Mouse (Mus musculus): ENCODE measurements at regions not wholly inside any gene's neighbourhood (a gene's known extent, or its start where the extent isn't known, plus 50 kb on each side); places are given as distances from the start of the nearest gene placed in this dataset.

DNA sequence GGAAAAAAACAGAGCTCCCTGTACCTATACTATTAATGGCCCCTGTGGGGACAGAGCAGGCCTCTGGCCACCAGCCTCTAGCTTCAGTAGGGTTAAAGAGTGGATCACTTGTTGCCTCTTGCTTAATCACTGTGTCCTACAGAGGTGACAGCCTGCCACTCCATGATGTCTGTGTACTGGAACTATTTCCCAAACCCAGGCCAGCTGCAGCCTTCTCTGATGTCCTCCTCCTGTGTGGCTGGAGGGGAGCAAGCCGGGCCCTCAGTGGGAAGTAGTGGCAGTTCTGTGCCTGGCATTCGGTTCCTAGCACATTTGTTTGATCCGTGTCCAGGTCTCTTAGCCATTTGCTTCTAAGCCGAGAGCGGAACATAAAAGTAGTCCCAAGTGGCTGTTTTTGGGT is 207.7 kb upstream of the Cadm1 start:
- intact Hi-C loops (cut with DNase I): no loop called here
- DNase-seq (ENCODE audit: low spot score): no peak

DNA sequence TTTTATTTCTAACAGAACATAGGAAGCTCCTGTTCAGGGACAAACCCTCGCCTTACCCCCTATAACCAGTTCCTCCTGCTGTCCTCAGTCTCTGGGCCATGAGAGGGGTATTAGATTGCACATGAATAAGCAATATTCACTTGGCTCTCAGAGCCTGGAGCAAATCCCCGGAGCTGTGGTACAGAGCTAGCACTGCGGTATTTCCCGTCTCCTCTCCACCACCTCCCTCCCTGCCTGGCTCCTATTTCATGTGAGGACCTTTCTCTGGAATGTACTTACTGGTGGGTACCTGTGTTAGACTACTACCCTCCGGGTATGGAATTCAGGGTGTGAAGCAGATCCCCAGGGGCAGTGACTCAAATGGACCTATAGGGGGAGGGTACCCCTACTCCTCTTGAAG is 206.9 kb upstream of the Cadm1 start:
- intact Hi-C loops (cut with DNase I): no loop called here
- DNase-seq (ENCODE audit: low spot score): no peak

DNA sequence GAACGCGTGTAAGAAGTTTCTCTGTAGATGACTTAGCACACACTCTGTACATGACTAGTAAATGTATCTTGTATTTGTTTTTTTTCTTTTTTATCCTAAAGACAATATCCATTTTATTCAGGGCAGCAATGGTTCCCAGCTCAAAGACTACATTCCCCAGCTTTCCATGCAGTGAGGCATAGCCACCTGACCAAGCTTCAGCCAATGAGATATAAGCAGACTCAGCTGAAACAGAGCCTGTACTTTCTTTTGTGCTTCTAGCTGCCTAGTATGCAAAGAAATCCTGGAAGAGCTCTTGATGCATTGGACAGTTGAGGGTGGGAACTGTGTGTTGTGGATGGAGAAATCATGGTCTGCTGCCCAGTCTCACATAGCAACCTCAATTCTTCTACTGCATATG is 202.4 kb upstream of the Cadm1 start:
- DNase-seq (ENCODE audit: low spot score): no peak
- intact Hi-C loops (cut with DNase I): no loop called here

DNA sequence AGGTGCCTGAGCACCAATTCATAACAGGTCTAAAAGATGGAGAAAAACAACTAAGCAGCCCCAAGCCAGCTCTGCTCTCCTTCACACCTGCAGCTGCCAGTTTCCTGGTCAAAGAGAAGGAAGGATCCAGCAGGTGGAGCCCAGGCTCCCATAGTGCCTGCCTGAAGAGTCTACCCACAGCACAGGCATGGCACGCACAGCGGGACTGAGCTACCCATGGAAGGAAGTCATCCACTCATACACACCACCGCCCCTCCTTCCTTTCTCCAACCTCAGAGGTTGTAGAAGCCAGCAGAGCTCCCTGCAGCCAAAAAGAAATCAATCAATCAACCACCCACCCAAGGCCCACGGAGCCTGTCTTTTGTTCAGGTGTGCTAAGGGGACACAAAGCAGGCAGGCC is 197.0 kb upstream of the Cadm1 start:
- DNase-seq (ENCODE audit: low spot score): no peak
- intact Hi-C loops (cut with DNase I): no loop called here

DNA sequence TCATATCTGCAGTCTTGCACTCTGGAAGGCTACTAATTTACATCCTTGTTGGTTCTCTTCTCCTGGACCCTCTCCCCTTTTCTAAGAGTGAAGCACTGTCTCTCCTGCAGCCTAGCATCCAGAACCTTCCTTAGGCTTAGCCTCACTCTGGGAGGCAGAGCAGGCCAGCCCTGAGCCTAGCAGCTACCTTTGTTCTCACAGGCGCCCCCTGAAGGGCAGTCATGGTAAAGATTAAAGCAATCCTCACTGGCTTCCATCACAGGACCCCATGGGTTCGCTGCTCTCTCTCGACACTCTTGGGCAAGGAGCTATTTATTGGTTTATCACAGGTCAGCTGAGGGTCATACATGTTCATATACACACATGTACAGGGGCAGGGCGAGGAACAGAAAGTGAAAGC is 191.8 kb upstream of the Cadm1 start:
- no peak for DNase-seq (ENCODE audit: low spot score)
- intact Hi-C loops (cut with DNase I): no loop called here

DNA sequence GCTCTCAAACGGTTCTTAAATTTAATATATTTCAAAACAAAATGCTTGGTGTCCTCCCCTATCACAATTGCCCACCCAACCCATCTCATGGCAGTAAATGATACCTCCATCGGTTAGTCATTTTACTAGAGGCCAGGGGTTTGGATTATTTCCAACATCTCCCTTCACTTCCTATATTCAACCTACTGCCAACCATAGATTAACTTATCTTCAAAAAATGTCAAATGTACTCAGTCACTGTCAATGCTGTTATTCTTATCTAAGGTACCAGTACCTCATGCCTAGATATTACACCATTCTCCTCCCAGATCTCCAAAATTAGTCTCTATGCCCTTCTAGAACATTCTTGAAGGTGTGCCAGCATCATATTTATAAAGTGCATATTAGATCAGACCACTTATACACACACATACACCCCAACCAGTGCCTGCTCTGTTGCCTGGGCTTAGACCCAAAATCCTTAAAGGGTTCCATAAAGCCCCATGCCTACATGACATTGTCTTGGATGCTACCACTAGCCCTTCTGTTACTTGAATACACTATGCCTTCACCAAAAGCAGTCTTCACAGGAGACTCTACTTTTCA is 183.4 kb upstream of the Cadm1 start:
- intact Hi-C loops (cut with DNase I): no loop called here
- no peak for DNase-seq (ENCODE audit: low spot score)

DNA sequence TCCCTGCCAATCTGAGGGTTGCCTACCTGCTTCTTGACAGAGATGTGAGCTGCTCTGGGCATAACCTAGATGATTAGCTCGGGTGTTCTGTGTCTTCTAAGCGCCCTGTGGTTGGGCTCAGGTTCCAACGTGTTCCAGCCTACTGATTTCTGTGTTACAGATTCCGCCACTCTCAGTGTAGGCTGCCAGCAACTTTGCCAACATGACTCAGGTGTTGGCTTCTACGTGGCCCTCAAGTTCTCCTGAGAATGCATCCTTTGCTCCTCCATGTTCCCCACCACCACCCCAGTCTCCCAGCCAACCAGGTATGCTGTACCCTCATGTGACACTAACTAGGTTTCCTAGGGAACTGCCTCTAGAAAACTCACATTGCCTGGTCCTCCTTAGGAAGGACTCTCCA is 179.7 kb upstream of the Cadm1 start:
- DNase-seq (ENCODE audit: low spot score): no peak
- intact Hi-C loops (cut with DNase I): no loop called here

DNA sequence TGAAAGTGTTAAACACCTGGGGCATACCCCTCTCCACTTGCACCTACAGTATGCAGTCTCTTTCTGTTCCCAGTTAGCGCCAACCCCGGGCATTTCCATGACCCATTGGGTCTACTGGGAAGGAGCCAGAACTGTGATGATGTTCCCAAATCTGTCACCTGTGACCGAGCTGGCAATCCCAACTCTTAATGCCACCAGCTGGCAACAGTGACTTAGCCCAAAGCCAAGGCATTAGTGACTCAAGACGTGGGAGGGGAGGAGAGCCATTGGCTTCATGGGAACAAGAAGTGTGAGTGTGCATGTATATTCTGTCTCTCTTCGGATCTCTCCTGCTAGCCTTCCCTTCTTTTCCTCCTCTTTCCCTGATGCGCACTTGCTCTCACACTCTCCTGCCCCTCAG is 178.9 kb upstream of the Cadm1 start:
- DNase-seq (ENCODE audit: low spot score): no peak
- intact Hi-C loops (cut with DNase I): no loop called here

DNA sequence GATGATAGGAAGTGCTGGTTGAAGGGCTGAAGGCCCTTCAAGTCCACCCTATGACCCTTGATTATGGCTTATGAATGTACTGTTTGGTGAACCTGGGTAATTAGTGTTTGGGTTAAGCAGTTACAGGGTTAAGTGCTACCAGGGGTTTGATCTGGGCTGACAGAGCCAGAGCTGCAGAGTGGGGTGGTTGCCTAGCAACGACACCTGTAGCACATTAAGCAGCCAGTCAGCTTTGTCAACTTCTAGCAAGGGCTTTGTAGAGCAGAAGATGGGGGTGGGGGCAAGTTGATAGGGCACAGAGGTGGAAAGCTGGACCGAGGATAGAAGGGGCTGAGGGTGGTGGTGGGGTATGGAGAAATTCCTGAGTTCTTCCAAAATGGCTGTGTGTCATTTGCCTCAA is 177.0 kb upstream of the Cadm1 start:
- intact Hi-C loops (cut with DNase I): no loop called here

DNA sequence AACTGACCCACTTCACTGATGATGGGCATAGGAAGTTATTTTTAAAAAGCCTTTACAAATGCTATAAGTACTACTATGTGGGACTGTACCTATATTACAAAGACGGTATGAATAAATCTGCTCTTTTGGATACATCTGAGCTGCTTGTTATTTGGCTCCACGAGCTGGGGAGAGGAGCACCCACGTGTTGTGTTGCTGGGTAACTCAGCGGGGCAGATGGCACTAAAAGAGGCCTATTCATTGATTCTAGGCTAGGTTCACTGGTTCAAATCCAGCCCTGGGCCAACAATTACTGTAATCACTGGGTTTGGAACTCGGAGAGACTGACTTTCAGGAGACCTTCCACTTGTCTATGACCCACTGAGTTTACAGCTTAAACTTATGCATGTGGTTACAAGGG is 176.0 kb upstream of the Cadm1 start:
- DNase-seq (ENCODE audit: low spot score): no peak
- intact Hi-C loops (cut with DNase I): no loop called here

More for the DNA sequence above, 177.0 kb upstream of the Cadm1 start:
- no peak for DNase-seq (ENCODE audit: low spot score)

DNA sequence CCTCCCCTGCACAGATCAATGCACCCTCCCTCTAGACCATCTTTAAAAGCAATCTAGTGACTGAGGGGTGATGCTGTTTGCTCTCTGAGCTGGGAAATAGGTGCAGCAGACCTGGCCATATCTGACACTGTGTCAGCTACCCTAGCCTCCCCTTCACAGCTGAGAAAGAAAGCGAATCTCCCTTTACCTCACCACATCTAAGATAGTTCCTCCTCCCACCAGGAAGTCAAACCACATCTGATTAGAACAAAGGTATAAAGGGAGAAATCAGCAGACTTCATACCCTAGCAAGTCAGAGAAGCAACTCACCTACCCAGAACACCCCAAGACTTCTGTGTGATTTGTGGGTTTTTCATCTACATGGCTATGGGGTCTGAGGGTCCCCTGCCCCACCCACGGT is 175.6 kb upstream of the Cadm1 start:
- DNase-seq (ENCODE audit: low spot score): no peak
- intact Hi-C loops (cut with DNase I): no loop called here

DNA sequence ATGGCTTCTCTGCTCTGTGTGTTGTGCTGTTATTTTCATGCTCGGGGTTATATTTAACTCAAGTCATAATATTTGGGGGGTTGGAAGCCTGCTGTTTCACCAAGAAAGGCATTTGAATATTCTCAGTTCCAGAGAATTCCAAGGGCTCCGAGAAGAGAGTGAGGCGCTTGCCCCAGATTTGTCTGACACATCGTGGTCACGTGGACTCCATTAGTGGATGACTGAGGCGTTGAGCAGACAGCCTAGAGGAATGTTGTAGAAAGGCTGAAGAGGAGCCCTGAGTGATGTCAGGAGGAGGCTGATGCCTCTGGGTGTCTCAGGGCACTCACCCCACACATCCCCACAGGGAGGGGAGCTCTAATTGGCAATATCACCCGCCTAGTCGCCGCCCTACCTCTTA is 175.1 kb upstream of the Cadm1 start:
- DNase-seq (ENCODE audit: low spot score): no peak
- intact Hi-C loops (cut with DNase I): no loop called here

DNA sequence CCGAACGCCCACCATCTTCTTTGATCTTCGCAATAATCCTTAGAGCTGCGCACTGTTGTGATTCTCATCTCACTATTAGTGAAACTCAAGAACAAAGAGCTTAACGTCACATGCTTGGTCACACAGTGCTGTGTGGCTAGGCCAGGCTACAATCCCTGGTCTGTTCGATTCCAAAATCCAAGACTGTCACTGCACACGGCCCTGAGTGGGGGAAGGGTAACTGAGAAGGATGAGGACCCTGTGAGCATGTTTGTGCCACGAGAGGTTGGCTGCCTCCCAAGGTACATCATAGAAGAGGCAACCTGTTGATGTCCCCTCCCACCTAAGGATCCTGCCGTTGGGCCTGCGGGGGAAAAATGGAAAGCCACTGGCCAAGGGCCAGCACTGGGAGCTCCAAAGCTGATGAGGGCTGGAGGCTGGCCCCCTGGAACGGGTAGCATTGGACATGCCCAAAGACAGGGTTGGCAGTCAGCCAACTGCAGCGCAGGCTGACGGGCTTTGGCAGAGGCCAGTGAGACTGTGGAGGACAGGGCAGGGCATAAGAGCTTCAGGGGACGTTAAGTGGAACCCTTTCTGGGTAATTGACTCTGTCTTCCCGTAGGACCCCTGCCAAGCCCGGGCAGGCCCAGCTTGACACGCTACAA is 172.1 kb upstream of the Cadm1 start:
- intact Hi-C loops (cut with DNase I): no loop called here
- DNase-seq (ENCODE audit: low spot score): peak; percentile 24

DNA sequence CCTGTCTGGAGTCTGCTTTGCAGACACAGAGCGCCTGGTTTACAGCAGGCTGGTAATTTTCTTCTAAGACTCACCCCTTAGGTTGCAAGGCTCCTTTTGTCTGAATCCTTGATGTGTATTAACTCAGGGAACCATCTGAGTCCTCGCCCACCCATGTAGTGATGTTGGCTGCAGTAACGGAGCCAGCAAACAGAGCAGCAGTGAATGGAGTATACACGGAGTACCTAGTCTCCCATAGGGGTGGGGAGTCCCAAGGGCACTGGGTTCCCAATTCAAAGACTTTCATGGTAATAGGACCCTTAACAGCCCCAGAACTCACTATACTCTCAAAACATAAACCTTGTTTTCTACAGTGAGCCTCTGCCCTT is 171.6 kb upstream of the Cadm1 start:
- intact Hi-C loops (cut with DNase I): no loop called here
- DNase-seq (ENCODE audit: low spot score): no peak

DNA sequence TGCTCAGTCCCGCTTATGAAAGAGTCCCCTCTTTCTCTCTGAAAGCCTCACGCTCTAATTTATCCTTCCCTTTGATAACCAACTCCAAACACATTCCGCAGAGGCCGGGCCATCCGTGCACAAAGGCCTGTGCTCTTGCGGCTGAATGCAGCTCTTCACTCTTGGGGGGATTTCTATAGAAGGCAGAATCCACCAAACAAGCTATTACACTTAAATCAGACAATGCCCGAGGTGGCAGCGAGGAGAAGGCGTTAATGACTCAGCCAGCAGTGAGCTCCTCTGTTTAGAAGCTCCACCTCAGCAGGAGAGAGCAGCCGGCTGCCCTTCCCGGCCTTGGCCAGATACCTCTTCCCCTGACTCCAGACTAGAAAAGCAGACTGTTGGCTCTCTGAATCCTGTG is 166.9 kb upstream of the Cadm1 start:
- intact Hi-C loops (cut with DNase I): no loop called here
- no peak for DNase-seq (ENCODE audit: low spot score)

DNA sequence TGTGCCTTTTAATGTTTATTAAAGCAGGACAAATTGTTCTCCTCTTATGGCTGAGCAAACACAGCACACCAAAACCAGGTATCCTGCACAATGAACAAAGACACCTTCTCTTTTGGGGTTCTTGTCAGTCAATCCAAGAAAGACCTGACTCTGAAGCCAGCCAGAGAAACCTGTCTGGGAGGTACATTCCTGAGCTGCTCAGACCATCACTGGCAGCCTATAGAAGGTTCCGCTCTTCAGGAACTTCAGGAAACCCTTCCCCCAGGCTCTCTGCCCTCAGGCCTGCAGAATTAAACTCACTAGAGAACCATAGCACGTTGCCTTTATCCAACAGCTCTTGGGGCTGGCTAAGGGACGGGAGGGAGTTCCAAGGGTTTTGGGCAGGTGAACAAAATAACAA is 165.2 kb upstream of the Cadm1 start:
- DNase-seq (ENCODE audit: low spot score): no peak
- intact Hi-C loops (cut with DNase I): no loop called here

DNA sequence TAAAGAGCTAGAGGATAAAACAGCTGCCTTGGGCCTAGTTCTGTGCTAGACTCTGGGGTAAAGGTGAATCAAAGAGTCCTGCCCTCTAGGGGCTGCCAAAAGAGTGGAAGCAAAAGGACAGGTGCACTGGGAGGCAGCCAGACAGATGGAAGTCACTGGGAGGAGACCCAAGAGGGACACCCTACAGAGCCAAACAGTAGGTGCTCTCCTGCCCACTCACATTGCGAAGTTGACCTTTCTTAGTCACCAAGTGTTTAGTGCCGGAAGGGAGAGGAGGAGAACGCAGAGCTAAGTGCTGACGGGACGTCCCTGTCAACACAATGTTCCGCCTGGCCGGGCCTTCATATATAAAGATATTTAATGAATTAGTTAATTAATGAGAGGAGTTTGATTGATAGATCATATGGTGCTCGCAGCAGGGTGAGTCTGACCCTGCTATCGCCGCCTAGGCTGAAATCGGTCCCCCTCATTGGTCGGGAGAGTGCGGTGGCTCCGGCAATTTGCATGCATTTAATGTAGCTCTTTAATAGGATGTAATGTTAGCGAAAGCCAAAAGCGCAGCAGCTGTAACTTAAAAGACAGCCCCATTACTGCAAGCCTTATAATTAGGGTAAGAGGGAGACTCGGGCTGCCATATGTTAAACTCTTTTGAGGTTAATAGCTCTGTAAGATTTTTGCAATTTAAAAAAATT is 162.6 kb upstream of the Cadm1 start:
- no peak for DNase-seq (ENCODE audit: low spot score)
- intact Hi-C loops (cut with DNase I): no loop called here

DNA sequence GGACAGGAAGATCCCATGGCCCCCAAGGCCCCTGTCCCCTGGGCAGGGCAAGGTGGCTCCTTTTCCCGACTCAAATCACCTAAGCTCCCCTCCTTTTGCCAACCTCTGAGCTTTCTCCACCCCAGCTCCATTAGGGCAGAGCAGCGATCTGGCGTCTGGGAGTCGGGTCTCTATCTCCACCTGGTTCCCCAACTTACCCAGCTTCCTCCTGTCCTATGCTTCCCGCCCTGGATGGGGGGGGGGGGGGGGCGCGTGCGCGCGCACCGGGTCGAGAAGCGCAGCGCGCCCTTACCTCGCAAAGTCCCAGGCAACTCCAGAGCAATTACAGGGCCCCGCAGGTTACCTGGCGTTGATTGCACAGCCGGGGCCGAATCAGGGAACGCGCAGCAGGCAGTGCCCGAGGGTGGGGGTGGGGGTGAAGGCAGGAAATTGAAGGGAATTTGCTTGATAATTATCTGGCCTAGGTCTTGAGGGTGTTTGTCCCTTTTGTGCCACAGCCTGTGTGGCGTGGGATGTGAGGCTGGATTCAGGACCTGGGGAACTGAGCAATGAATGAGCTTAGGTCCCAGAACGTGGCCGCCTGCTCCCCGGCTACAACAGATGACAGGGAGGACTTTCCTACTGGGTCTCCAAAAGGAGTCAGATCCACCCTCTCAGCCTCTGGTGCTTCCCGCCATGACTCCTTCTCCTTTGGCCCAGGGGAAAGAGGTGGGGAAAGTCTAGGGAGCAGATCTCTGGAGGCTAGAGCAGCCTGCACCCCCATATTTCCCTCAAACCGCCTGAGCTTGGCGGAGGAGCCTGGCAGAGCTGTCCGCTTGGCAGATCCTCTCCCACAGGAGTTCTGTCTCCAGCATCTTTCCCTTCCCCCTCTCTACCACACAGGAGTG is 161.7 kb upstream of the Cadm1 start:
- intact Hi-C loops (cut with DNase I): no loop called here
- no peak for DNase-seq (ENCODE audit: low spot score)

DNA sequence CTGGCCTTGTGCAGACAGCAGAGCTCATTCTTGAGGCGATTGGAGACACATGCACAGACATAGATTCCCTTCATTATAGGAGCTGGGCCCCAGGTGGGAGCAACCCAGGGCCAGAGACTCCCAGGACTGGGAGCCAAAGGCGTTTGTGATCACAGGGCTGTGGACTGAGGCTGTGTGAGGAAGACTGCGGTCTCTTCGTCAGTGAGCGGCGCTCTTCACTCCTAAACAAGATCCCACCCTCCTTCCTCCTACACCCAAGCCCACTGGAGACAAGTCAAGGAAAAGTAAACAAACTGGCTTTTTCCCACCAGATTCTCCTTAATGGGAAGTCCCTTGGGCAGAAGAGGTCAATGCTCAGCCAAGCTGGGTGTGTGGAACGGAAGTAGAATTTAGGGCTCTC is 157.7 kb upstream of the Cadm1 start:
- DNase-seq (ENCODE audit: low spot score): no peak

DNA sequence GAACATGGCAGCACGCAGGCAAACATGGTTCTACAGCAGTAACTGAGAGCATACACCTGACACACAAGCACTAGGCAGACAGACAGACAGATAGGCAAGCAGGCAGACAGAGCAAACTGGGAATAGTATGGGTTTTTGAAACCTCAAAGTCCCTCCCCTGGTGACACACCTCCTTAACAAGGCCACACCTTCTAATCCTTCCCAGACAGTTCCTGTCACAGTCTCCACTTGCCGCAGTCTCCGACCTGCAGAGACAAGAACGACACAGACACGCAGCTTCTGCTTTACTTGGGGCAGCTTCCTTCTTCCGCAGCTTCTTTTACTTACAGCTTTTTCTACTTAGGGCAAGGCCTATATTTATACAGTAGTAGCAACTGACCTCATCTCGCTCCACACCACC is 155.9 kb upstream of the Cadm1 start:
- DNase-seq (ENCODE audit: low spot score): no peak
- intact Hi-C loops (cut with DNase I): no loop called here

More for the DNA sequence above, 157.7 kb upstream of the Cadm1 start:
- intact Hi-C loops (cut with DNase I): no loop called here

DNA sequence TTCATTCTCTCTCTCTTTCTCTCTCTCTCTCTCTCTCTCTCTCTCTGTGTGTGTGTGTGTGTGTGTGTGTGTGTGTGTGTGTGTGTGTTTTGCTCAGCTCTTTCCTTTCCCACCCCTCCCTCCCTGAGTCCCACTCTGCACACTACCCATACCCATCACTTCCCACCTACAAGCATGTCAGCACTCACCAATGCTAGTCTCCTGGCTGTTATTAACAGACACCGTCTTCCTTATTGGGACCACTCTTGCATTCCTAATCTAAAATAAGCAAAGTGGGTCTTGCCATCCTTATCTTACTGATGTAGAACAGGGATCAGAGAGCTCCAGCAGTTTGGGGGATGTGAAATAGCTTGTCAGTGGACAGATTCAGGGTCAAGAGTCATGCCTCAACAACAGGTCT is 153.3 kb upstream of the Cadm1 start:
- DNase-seq (ENCODE audit: low spot score): no peak
- intact Hi-C loops (cut with DNase I): no loop called here
